Mouse (Mus musculus) lung, postnatal 25 days (tissue): Measurements from ENCODE around the gene Ephb2.

Experiments used
- DNase-seq: peaks from one replicate; pipeline ENCODE4 v3.0.0; 2022; ENCODE audit warnings: low spot score

Gene Ephb2

DNA sequence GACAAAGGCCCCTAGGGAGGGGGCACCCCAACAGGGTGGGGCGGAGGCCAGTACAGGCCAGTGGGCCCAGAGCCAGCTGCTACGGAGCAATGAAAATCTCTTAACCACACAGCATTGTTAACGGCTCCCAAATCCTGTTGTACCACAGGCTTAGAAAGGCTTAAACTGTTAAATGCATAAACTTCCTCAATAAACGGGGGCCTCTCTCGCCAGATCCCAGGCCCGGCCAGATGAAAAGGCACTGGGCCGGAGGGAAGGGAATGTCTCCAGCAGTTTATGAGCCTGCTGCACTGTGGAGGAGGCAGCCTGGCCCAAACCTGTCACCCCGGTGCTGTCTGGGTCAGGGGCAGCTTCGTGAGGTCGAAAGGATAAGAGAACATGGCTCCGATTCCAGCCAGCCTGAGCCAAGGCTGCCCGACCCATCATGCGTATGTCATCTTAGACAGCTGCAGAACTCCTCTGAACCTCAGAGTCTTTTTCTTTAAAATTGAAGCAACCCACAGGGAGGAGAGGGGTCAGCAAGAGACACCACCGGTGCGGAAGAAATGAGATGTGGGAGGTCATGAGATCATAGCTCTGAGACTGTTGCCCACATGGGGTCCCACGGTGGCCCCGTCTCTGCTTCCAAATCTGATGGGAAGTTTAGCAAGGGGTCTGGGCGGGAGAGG, 73.9 kb downstream of the Ephb2 start:
- DNase-seq = no peak

DNA sequence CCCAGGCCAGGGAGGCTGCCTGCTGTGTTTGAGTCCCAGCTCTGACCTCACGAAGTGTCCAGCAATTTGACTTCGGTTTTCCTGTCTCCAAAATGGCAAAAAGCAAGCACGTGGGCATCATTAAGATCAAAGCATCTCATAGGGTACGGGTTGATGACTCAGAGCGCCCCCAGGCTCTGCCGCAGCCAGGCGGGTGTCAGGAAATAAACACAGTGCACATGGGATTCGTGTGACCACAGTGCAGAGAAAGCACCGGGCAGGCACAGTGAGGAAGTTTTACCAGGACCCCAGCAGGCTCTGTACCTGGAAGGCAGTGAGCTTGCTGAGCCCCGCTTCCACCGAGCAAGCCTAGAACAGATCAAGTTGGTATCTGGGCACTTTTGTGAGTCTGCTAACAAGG, 74.9 kb downstream of the Ephb2 start:
- no peak for DNase-seq

DNA sequence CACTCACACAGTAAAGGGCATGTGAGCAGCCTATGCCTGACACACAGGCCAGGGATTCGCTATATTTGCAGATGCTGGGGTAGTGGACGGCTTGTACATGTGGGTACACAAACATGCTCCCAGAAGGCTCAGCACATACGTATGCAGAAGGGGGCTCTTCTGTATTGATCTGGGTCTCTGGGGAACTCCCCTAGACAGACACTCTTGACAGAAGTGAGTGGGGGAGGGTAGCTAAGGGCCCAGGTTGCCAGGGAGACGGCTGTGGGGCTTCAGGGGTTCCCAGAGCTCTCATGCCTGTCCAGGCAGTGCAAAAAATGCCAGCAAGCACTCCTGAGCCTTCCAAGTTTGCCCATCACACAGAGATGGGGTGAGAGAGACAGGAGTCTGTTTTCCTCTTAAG, 78.7 kb downstream of the Ephb2 start:
- DNase-seq = no peak

DNA sequence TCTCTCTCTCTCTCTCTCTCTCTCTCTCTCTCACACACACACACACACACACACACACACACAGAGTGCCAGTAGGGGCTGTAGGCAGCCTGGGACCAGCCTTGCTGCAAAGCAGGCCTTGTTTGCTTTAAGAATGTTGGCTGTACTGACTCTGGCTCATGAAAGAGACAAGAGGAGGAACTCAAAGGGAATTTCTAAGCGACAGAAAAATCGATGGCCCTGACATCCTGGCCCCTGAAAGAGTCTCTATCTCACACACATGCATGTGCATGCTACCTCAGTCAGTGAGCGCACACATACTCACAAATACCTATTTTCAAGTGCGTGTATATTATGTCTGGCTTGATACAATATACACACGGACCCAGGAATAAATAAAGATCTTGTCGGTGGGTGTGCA, 79.3 kb downstream of the Ephb2 start:
- no peak for DNase-seq

DNA sequence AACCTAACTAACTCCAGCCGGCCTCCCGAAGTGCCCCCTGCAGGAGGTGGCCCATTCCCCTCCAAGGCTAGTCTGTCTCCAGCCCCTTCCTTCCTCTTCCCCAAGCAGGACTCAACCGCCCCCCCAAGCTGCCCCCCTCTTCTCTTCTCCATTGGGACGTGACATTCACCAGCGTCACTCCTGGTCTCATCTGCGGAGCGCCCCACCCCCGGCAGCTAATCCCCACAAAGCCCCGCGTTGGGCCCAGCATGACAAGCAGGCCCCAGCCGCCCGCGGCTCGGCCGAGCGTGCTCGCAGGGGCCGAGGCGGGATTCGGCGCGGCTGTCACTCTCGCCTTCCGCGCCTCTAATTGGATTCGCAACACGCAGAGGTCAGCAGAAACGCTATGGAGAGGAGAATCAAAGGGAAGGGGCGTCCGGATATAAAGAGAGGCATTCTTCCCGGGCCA, 80.4 kb downstream of the Ephb2 start:
- DNase-seq = no peak

DNA sequence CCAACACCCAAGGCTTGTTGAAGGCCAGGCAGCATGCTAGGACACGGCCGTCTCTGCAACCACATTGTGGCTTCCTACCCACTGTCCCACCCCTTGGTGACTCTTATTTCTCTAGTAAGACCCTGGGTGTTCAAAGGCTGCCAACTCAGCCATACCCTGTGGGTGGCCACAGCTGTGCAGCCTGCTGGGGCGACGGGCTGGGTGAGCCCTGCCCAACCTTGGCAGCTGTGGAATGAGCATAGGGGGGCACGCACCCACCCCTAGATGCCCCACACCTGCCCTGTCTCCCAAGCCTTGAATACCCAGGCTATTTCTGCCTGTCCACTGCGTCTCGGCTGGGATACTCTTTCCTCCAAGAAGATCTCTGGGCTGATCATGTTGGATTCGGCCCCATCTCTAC, 81.5 kb downstream of the Ephb2 start:
- DNase-seq = no peak

DNA sequence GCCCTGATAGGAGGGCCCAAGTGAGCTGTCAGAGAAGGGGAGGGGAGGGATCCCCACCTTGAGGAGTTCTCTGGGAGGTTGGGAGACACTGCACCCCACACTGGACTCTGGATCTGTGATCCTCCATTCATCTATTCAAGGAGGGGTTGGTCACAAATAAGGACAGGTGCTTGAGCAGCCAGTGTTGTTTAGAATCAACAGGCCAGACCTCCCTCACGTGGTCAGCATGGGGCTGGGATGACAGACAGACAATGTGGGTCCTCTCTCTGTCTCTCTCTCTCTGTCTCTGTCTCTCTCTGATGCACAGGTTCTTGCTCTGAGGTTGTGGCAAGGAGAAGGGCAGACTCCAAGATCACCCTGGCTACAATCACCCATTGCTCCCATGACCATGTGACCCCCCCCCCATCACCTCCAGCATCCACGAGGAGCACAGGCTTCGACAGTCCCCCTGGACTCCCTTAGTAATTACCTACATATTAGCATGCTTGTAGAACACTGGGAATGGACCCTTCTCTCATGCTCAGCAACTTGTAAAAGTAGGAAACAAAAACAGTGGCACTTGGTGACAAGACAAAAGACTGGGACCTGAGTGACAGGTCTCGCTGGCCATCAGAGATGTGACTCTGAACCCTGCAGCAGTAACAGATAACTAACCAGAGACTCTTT, 84.3 kb downstream of the Ephb2 start:
- no peak for DNase-seq

DNA sequence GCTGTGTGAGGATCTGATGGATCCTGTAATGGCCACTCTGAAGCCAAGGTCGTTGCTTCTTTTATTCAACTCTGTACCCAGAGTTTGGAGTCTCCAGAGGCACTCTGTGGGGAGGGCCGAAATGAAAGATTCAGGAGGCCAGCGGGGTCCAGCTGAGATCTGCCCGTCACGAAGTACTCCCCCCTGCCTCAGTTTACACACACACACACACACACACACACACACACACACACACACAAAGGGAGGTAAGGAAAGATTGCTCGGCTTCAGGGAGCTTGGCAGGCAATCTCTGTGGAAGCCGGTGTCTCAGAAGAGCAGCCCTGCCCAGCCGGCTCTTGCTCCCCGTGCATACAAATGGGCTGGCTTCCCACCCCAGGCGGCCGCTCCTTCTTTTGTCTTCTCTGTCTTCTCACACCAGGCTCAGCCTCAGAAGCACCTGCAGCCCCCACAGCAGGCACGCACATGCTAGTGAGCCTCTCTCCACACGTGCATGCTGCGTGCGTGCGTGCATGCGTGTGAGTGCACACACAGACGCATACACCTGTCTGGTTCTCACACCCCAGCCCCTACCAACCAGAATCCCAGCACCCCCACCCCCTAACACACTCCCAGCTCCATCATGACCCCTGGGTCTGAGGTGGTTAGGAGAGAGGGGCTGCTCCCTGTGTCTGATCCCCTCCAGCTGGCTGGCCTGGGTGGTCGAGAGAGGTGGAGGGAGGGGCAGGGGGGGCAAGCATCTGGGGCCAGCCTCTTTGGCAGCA, 85.0 kb downstream of the Ephb2 start:
- no peak for DNase-seq

DNA sequence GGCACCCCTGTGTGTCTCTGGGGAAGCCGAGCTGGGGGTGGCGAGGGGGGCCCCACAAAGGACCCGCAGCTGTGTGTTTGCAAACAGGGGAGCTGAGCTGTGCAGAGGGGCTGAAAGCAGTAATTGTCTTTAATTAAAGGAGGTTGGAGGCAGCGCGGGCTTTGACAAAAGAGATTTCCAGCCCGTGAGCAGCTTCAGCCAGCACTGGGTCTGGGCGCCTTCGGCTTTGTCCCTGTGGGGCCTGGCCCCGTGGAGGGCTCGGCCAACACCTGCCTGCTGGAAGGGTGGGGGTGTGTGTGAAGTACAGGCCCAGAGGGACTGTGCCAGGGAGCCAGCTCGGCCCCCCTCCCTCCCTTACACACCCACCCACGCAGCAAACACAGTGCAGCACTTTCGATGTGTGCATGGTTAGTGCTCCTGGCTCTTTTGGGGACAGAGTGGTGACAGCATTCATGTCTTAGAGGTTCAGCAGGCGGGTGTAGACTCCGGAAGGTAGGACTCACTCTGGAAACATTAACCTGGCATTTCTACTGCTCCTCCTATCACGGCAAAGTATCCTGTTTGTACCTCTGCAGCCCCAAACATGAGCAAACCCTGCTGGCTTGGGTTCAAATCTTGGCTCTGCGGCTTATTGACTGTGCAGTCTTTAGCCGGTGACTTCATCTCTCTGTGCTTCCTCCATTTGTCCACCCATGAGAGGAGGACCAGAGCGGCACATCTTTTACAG, 85.8 kb downstream of the Ephb2 start:
- DNase-seq = no peak

DNA sequence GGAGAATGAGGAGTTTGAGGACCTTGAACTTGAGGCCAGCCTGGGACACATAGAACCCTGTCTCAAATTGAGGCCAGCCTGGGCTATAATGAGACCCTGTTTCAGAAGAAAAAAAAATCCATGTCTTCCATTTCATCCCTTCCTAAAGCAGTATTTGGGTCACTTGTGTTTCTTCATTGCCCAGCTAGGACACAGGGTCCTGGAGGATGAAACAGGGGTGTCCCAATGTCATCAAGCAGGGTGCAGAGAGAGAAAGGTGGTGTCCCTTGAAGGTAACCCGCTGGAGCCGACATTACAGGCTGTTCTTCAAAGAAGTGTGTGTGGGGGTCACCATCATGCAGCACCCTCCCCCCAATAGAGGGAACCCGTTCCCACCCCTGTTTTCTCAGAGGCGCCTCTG, 86.4 kb downstream of the Ephb2 start:
- no peak for DNase-seq

DNA sequence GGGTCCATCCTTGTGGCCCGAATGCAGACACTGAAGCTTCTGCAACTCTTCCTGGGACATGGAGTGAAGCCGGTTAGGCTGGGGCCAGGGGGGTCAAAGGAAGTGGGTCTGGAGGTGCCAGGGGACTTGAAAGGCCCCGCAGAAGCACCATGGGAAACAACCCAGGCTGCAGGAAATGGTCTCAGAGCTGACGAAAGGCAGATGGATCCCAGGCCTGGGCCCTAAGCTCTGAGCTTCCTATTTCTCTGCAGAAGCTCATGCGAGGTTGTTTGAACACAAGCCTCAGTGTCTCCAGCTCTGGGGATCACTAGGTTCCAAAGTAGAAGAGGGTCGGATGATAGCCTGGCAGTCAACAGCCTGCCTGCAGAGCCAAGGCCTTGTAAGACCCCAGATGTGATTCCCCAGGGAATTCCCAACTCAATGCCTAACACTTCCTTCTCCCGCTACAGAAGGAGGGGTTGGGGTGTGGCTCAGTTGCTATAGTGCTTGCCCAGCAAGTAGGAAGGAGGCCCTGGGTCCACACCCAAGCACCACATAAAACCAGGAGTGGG, 86.9 kb downstream of the Ephb2 start:
- no peak for DNase-seq

DNA sequence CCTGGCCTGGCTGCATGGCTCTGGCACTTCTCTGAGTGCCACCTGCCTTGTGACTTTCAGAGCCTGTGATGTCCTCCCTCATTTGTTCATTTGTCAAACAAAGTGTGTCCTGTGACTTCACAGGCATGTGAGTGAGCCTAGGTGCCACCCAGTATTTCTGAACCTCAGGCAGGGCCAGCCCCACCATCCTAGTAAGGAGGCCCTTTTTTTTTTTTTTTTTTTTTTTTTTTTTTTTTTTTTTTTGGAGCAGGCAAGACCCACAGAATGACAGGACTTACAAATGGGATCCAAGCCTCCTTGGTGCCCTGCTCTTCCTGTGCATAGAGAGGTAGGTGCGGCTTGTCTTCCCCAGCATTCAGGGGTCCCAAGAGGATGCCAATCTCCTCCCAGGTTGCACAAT, 89.3 kb downstream of the Ephb2 start:
- DNase-seq = no peak

DNA sequence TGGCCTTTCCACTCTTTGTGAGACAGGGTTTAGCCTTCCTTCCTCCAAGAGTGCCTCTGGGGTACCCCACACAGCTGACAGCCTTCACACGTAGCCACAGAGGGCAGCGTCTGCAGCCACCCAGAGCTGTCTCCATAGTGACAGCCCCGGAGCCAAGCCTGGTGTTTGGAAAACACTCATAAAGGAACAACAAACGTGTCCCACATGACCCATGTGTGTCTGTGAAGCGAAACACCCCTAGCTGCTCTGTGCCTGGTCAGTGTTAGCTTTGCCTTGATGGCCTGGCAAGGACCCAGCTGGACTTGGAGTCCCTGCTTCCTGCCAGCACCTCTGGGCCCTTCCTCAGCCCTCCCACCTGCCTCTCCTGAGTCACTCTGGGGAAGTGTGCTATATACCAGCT, 93.1 kb downstream of the Ephb2 start:
- peak; percentile 71 for DNase-seq

DNA sequence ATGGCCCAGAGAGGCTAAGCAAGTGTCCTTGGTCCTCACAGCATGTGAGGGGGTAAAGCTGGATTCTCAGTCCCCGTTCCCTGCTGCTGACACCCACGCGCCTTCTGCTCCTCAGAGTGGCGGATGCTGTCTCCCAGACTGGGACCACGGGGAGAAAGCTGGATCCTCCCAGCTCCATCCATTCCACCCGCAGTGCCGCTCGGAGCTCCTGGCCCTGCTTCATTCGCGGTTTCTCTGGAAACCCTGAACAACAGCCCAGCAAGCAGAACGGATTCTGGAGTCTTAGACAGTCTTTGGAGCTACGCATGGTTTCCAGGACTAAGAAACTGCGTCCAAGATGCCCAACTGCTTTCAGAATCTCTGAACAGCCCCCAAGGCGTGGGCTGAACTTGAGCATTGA, 93.9 kb downstream of the Ephb2 start:
- DNase-seq = no peak

DNA sequence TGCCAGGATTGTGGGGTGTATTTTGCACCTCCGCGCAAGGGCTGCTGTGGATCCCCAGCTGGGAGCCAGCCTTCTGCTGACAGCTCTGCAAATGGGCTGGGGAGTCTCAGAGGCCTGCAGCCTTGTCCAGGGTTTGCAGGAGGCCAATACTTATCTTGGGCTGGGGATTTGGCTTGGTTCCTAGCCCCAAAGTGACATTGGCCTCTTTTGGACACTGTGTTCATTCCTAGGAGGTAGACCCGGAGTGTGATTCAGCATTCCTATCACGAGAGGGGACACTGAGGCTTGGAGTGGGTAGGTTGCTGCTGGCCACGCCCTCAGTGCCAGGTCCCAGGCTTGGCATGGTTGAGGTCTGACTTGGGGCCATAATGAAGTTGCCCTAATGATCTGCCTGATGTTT, 94.8 kb downstream of the Ephb2 start:
- no peak for DNase-seq

DNA sequence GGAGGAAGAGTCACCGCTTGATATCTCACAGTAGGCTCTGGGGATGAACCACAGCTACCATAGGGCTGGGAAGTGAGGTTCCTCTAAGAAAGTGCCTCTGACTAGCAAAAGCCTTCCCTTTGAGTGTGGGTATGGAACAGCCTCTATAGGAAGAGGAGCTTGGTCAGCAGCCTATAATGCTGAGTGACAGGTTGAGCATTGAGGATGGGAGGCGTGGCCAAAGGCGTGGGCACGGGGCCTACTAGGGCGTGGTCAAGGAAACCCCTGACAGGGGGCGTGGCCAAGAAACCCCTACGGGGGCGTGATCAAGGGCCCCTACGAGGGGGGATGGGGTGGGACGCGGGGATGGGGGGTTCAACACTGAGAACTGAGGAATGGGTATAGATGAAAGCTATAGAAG, 96.6 kb downstream of the Ephb2 start:
- no peak for DNase-seq

DNA sequence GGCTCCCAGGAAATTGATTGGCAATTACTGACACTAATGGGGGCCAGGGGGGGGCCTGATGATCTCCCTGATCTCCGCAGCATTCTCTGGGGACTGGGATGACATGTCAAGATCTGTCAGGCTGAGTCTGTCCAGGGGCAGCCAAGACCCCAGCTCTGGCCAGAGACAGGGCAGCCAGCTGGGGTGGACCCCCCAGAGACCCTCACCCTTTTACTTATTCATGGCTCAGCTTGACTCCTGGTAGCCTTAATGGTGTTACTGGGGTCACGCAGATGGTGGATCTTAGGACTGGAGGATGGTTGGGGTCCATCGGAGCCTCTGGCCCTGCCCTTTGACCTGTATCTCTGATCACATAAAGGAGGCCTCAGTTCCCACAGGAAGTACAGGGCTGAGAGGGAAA, 97.5 kb downstream of the Ephb2 start:
- DNase-seq = no peak

DNA sequence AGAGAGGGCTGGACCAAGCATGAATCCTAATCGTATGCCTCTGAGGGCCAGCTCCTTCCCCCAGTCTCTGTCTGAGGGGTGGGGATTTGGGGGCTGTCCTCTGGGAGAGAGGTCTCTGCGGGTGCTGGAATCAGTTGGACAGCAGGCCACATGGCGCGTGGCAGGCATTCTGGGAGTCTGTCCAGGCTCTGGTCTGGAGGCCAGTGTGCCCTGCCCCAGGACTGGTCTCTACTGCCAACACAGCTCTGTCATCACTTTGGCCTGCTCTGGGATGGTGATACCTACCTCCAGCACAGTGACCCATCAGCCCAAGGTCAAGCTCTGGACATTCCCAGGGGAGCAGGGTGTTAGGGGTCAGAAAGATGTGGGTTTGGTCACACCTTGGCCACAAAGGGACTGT, 99.9 kb downstream of the Ephb2 start:
- DNase-seq = no peak

DNA sequence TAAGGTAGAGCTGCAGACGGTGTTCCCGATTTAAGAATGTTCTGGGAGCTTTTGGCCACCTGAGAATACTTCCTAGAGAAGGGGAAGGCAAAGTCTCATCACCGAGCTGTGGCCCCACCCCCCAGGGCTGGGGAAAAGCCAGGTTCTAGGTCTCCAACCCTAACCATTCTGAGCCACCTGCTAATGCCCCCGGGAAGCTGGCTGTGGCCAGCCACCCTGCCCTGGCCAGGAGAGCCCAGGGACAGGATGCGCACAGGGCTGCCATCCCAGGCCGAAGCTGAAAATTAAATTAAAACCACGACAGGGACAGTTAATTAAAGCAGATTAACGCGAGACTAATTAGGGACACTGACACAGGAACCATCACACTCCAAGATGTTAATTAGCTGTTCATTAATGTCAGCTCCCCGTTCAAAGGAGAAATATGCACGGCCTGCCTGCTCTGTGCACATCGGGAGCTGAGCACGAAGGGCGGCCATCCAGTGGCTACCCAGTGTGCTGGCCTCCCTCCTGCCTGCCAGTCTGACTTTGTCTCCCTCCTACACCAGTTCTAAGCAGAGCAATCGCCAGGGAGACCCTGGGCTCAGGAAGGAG, 101.5 kb downstream of the Ephb2 start:
- DNase-seq = no peak

DNA sequence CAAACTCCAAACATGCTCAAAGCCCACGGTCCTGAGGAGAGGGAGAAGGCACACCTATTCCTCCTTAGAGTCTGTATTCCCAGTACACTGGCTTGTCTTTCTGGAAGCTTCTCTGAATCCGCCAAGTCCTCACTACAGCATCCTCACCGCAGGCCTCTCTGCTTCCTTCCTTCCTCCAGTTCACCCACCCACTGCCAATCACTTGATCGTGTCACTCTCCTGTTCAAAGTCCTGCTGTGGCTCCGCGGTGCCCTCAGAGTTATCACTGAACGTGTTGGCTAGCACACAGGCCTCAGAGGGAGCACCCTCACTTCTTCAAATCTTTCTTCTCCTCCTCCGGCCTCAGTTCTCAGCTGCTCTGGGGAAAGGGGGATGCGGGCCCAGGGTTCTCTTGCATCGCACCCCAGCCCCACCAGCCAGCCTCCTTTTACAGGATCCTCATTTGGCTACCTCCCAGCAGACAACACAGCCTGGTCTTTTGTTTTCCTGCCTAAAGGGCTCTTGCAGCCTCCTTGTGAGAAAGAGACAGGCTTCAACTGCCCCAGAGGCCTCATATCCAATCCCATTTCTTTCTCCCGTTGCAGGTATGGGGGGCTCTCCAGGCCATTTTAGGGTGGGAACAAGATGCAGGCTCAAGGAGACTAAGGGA, 102.4 kb downstream of the Ephb2 start:
- DNase-seq = no peak

DNA sequence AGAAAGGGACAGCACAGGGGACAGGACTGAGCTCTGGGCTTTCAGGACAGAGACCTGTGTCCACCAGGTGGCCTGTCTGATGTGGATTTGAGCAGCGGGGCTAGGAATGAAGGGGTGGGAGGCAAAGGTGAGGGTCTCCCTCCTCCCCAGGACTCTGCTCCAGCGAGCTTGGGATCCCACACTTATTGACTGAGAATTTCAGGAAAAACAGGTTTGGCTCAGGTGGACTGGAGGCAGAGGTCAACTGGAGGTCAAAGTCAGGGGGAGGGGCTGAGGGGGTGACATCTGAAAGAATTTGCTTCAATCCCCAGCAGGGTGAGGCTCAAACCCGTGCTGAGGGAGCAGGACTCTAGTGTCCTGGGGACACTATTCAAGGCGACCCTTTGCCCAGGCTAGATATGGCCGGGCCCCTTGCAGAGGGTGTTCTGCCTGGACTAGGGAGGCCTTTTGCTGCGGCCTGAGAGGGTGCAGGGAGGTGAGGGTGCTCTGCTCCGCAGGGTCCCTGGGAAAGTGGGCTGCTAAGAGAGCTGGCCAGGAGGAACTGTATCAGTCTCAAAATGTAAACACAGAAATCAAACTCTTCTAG, 103.2 kb downstream of the Ephb2 start:
- DNase-seq = no peak
